Mouse (Mus musculus) A20 (cell line): ENCODE measurements at regions not wholly inside any gene's neighbourhood (a gene's known extent, or its start where the extent isn't known, plus 50 kb on each side); places are given as distances from the start of the nearest gene placed in this dataset.

Experiments
- DNase-seq: peaks from one replicate; pipeline ENCODE4 v3.0.0-alpha.2; 2011; ENCODE audit warnings: low read depth, low spot score

DNA sequence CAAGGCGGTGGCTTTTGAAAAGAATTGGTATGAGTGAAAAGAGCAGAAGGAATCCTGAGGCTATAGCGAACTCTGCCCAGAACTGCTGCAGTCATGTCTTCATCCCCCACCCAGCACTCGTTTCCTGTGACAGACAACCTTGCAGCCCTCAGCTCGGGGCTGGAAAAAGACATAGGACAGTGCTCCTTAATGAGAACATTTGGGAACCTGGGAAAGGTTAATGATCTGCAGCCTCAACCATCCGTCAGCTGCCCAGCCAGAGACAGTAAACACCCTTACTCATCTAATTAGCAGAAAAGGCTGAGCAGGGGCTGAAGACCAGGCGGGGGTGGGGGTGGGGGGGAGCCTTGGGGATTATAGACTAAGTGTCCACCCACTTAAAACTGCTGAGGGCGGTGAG is 76.3 kb upstream of the Arhgap36 start:
- no peak for DNase-seq

DNA sequence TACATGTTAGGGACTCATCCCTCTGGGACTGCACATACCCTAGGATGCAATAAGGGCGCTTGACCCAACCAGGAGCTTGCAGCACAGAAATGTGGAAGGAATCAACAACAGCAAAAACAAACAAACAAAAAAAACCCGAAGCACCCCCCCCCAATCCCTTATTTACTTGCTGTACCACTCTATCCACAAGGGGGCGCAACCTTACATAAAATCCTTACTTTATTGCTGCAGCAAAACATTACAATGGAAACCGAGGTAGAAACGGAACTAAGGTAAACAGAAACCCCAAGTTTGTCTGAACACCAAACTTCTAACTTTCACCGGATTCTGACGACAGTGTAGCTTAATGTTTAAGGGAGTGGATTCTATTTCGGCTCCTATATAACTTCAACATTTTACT is 86.7 kb upstream of the Arhgap36 start:
- DNase-seq, result peak; percentile 38

DNA sequence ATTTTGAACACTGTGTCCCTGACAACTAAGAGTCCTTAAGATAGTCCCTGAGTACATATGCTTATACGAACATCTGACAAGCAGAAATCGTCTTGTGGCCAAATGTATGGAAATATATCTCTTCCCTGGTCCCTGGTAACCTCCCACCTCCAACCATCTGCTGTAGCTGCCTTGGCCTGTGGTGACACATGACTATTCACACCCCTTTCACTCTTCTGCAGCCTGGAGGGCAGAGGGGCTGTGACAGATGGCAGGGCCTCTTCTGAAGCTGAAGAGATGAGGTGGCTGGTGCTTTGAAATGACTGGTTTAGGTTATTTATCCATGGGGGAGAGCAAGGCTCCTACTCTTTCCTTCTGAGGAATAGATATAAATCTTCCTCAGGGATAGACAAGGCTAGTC is 82.3 kb upstream of the Enox2 start:
- DNase-seq, result no peak

DNA sequence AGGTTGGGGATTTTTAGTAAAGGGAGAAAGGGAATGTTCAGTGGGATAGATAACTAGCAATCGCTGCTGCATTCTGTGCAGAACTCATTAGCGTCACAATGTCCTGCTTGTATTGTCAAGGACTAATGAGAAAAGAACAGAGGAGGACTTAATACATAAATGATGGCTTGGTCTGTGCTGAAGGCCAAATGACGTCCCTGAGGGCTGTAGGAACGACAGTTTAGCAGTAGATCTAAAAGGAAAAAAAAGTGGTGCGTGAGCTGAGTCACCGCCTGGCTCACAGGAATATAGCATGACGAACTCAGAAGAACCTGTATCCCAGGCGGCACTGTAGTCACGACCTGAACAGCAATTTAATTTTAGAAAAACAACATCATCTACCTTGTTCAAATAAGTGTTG is 81.3 kb upstream of the Enox2 start:
- DNase-seq, result no peak

DNA sequence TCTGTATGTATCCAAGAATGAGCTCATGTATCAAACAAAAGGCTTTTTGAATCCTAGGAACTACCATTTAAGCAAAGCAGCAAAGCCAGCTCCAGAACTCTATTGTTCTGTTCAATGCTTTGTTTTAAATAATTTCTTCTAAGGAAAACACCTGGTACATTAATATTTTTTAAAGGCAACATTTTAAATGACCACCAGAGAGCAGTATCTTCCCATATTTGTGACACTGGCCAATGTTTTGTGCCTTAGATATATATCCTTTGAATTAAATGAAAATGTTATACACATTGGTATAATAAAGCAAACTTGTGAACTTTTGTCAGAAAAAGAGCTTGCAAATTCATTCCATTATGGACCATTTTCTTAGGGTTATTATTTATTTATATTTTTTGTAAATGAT is 58.4 kb upstream of the Enox2 start:
- peak; percentile 9 for DNase-seq
